Comparison of ENCODE assay signal across 17 mouse cellular contexts in genomic region chr10:4132735-4133134, GRCm38 (mm10).
DNase-seq lines count a peak whose midpoint lies in the region; ATAC-seq and TF ChIP-seq lines count a peak whose summit lies in the region.
"Had no signal": no experiment of that assay in that cellular context is flagged by ENCODE, and none has a peak within 500 bp of the region (broad histone marks: within the 10 kb centered on the region; RNA-seq: fewer than 3 reads in every experiment).

No protein-coding gene starts in this region.

- H3K4me1 ChIP-seq in heart, embryonic 13.5 days, result peaks cover 42% of the 10 kb centered on the region
- peaks cover 7% of the 10 kb centered on the region for H3K4me1 ChIP-seq in heart, adult 2 months (ENCODE audit: control insufficient read depth, insufficient read depth, low read length)
- H3K4me1 ChIP-seq in lung, embryonic 14.5 days (ENCODE audit: insufficient read depth), result peaks cover 17% of the 10 kb centered on the region
- 0 out of 2 replicates have a peak, but pooled peaks cover 3% of the 10 kb centered on the region for H3K4me1 ChIP-seq in stomach, embryonic 15.5 days
- H3K4me1 ChIP-seq in hindbrain, embryonic 11.5 days (replicated peaks; ENCODE audit: control insufficient read depth, insufficient read depth, low read length), result no peaks in the 10 kb centered on the region

- no peaks in the 10 kb centered on the region for H3K27me3 ChIP-seq in heart, embryonic 13.5 days (replicated peaks)
- H3K27me3 ChIP-seq in heart, adult 2 months (ENCODE audit: control insufficient read depth, insufficient read depth, low read length), result no peaks in the 10 kb centered on the region
- no peaks in the 10 kb centered on the region for H3K27me3 ChIP-seq in lung, embryonic 14.5 days (ENCODE audit: insufficient read depth, low read length)
- H3K27me3 ChIP-seq in stomach, embryonic 15.5 days (replicated peaks), result no peaks in the 10 kb centered on the region
- H3K27me3 ChIP-seq in hindbrain, embryonic 11.5 days (ENCODE audit: control insufficient read depth, insufficient read depth, low read length), result no peaks in the 10 kb centered on the region
- H3K27me3 ChIP-seq: embryonic facial prominence, embryonic 13.5 days; lung, embryonic 15.5 days; Patski had no signal

- H3K4me3 ChIP-seq in heart, embryonic 13.5 days, result no peak overlapping the region
- no peak overlapping the region for H3K4me3 ChIP-seq in heart, adult 2 months
- H3K4me3 ChIP-seq in lung, embryonic 14.5 days (ENCODE audit: low read depth, low read length), result no peak overlapping the region
- H3K4me3 ChIP-seq in stomach, embryonic 15.5 days (replicated peaks), result no peak overlapping the region
- H3K4me3 ChIP-seq in hindbrain, embryonic 11.5 days (ENCODE audit: low read depth, low read length), result no peak overlapping the region
- H3K4me3 ChIP-seq: embryonic facial prominence, embryonic 13.5 days; left cerebral cortex, adult 2 months; lung, embryonic 15.5 days had no signal

- intact Hi-C loops in heart, adult 2 months (cut with DNase I), result loop anchor here (5.0 kb wide), 1 partner anchor 40 kb away; no protein-coding TSS in a partner anchor

- no peaks in the 10 kb centered on the region for H3K36me3 ChIP-seq in heart, embryonic 13.5 days
- H3K36me3 ChIP-seq in heart, adult 2 months (ENCODE audit: control insufficient read depth, insufficient read depth, low read length), result no peaks in the 10 kb centered on the region
- no peaks in the 10 kb centered on the region for H3K36me3 ChIP-seq in lung, embryonic 14.5 days (ENCODE audit: insufficient read depth)
- H3K36me3 ChIP-seq in stomach, embryonic 15.5 days, result no peaks in the 10 kb centered on the region
- no peaks in the 10 kb centered on the region for H3K36me3 ChIP-seq in hindbrain, embryonic 11.5 days (ENCODE audit: control insufficient read depth, insufficient read depth, low read length)
- H3K36me3 ChIP-seq: embryonic facial prominence, embryonic 13.5 days; lung, embryonic 15.5 days had no signal

- no peak for TF ChIP-seq POLR2A in heart, adult 2 months (IDR thresholded peaks at IDR 0.05; ENCODE audit: insufficient read depth, low read depth, low read length)

- no peaks in the 10 kb centered on the region for H3K9me3 ChIP-seq in heart, embryonic 13.5 days
- H3K9me3 ChIP-seq in lung, embryonic 14.5 days (ENCODE audit: low read depth, low read length), result no peaks in the 10 kb centered on the region
- H3K9me3 ChIP-seq in stomach, embryonic 15.5 days, result no peaks in the 10 kb centered on the region
- H3K9me3 ChIP-seq in hindbrain, embryonic 11.5 days (ENCODE audit: control insufficient read depth, low read length), result no peaks in the 10 kb centered on the region
- H3K9me3 ChIP-seq: embryonic facial prominence, embryonic 13.5 days; lung, embryonic 15.5 days had no signal

- H3K4me2 ChIP-seq in heart, embryonic 13.5 days, result no peak overlapping the region
- no peak overlapping the region for H3K4me2 ChIP-seq in lung, embryonic 14.5 days
- H3K4me2 ChIP-seq in stomach, embryonic 15.5 days, result no peak overlapping the region
- no peak overlapping the region for H3K4me2 ChIP-seq in hindbrain, embryonic 11.5 days (replicated peaks; ENCODE audit: low read depth, low read length)
- H3K4me2 ChIP-seq: embryonic facial prominence, embryonic 13.5 days; lung, embryonic 15.5 days had no signal

- H3K27ac ChIP-seq in heart, embryonic 13.5 days (replicated peaks), result peak overlapping the region; percentile 69
- H3K27ac ChIP-seq in heart, adult 2 months, result no peak overlapping the region
- no peak overlapping the region for H3K27ac ChIP-seq in lung, embryonic 14.5 days (ENCODE audit: low read depth)
- no peak overlapping the region for H3K27ac ChIP-seq in stomach, embryonic 15.5 days
- no peak overlapping the region for H3K27ac ChIP-seq in hindbrain, embryonic 11.5 days (ENCODE audit: low read depth, low read length)
- H3K27ac ChIP-seq: embryonic facial prominence, embryonic 13.5 days; hindbrain, postnatal 0 days; left cerebral cortex, adult 2 months; lung, embryonic 15.5 days had no signal

- no peak for TF ChIP-seq CTCF in heart, adult 2 months (IDR thresholded peaks at IDR 0.05)
- no peak for TF ChIP-seq CTCF in lung, embryonic 14.5 days (IDR thresholded peaks at IDR 0.05; ENCODE audit: low read depth)

- WGBS in heart, embryonic 13.5 days, result 21% methylated on average over 7 of the region's 7 CpGs
- 54% methylated on average over 7 of the region's 7 CpGs for WGBS in heart, adult 2 months
- WGBS in lung, embryonic 14.5 days, result 34% methylated on average over 7 of the region's 7 CpGs
- WGBS in stomach, embryonic 15.5 days, result 48% methylated on average over 7 of the region's 7 CpGs
- WGBS in hindbrain, embryonic 11.5 days, result 68% methylated on average over 7 of the region's 7 CpGs

- H3K9ac ChIP-seq in heart, embryonic 13.5 days, result no peak overlapping the region
- H3K9ac ChIP-seq in heart, adult 2 months (ENCODE audit: low read depth, low read length), result no peak overlapping the region
- H3K9ac ChIP-seq in lung, embryonic 14.5 days, result no peak overlapping the region
- no peak overlapping the region for H3K9ac ChIP-seq in stomach, embryonic 15.5 days
- H3K9ac ChIP-seq in hindbrain, embryonic 11.5 days (ENCODE audit: low read depth, low read length), result no peak overlapping the region
- H3K9ac ChIP-seq: embryonic facial prominence, embryonic 13.5 days; lung, embryonic 15.5 days had no signal

- no peaks in the 10 kb centered on the region for H3K79me2 ChIP-seq in heart, adult 2 months (replicated peaks; ENCODE audit: control insufficient read depth, insufficient read depth, low read length)

- ATAC-seq in heart, embryonic 13.5 days (ENCODE audit: extremely low read depth, insufficient number of reproducible peaks, low FRiP score, low TSS enrichment), result peak; percentile 31; the same call in 1 of the 2 replicates
- peak; percentile 59; the same call in 1 of the 2 replicates for ATAC-seq in lung, embryonic 14.5 days (ENCODE audit: insufficient read depth)
- peak; percentile 57; the same call in 1 of the 2 replicates for ATAC-seq in stomach, embryonic 15.5 days (ENCODE audit: insufficient read depth, low FRiP score, low read depth)
- no peak for ATAC-seq in hindbrain, embryonic 11.5 days (ENCODE audit: low FRiP score)
- ATAC-seq: forebrain, embryonic 14.5 days; hindbrain, postnatal 0 days; midbrain, embryonic 16.5 days; Patski had no signal

- DNase-seq in heart, adult 2 months, result no peak
- DNase-seq in lung, embryonic 14.5 days, result peak; percentile 30
- no peak for DNase-seq in lung, postnatal 36 days
- DNase-seq in embryo, embryonic 10.5 days (ENCODE audit: low spot score), result peak; percentile 64
- no peak for DNase-seq in hindbrain, embryonic 11.5 days (ENCODE audit: low spot score)
- no peak for DNase-seq in MN1 (ENCODE audit: low spot score)
- DNase-seq: cerebellum, adult 8-10 months; gastrocnemius, postnatal 14 days had no signal

- TF ChIP-seq EP300 in heart, adult 2 months (IDR thresholded peaks at IDR 0.05; ENCODE audit: insufficient read depth, low read depth, low read length), result no peak

Comparison
In these comparisons a context has a peak if more than half of its experiments do, and no peak if none do; other contexts are left out.
1. DNase-seq: peak in lung, embryonic 14.5 days (single experiment) and embryo, embryonic 10.5 days (single experiment); none in heart, adult 2 months (0 of 2), lung, postnatal 36 days (single experiment), hindbrain, embryonic 11.5 days (single experiment) and MN1 (single experiment).